Mouse (Mus musculus): Measurements from ENCODE around the gene Six2. TPM values are rescaled to one million over a fixed set of nuclear protein-coding genes. Genes with fewer than 3 reads are reported as not detected.

Six2 gene
- total RNA-seq, 2 experiments from 2014 or later = 0.87 to 0.93 TPM

- DNase-seq (ENCODE audit: low spot score in 2 of 2) = no peak
Observed at GRCm38 (mm10) chr17:85664202-85664601, 23.9 kb downstream of the Six2 start.

- DNase-seq (ENCODE audit: low spot score in 2 of 2) = no peak
Observed at GRCm38 (mm10) chr17:85661521-85661920, 26.6 kb downstream of the Six2 start.

- DNase-seq (ENCODE audit: low spot score in 2 of 2) = no peak
Observed at GRCm38 (mm10) chr17:85660016-85660415, 28.1 kb downstream of the Six2 start.

- DNase-seq (ENCODE audit: low spot score in 2 of 2) = no peak
Observed at GRCm38 (mm10) chr17:85645718-85646665, 42.1 kb downstream of the Six2 start.

- no peak for DNase-seq (ENCODE audit: low spot score in 2 of 2)
Observed at GRCm38 (mm10) chr17:85645312-85645711, 42.8 kb downstream of the Six2 start.

GRCm38 (mm10) chr17:85637876-85638275 lies 50.2 kb downstream of the Six2 start:
- DNase-seq (ENCODE audit: low spot score in 2 of 2) = no peak

Other genes starting within 250 kb of the Six2 start
- 1 to 10 TPM; 2.9 to 6.1 TPM for gene Six3, start 74.7 kb downstream of the Six2 start, total RNA-seq (2021)

Measured in left cerebral cortex, adult 18-20 months (tissue).